Mouse (Mus musculus) CH12.LX (cell line): ENCODE results near the gene Uap1l1. TPM values are rescaled to one million over a fixed set of nuclear protein-coding genes. Genes with fewer than 3 reads are reported as not detected.
A peak's percentile ranks its signal among the peaks of the same experiment; 100 is the strongest.

Experiments used
- DNase-seq: peaks from one replicate; pipeline ENCODE4 v3.0.0-alpha.2; 2013; ENCODE audit errors: extremely low read depth
- H3K27ac ChIP-seq: 2 replicates; pipeline ENCODE4 v1.5.1; 2012; ENCODE audit warnings: low read depth, mild to moderate bottlenecking, control low read depth, moderate library complexity; ENCODE audit not compliant: insufficient read depth
- H3K27me3 ChIP-seq: replicated peaks from 2 replicates; pipeline ENCODE3; 2012; ENCODE audit warnings: inconsistent platforms
- H3K36me3 ChIP-seq, 2 experiments: replicated peaks in 1 of 2; 2 replicates each; pipeline versions ENCODE3 to v1.6.1; 2012; ENCODE audit warnings: inconsistent platforms in 1 of 2, low read length in 1 of 2, mild to moderate bottlenecking in 1 of 2, mixed read lengths in 1 of 2, moderate library complexity in 1 of 2; ENCODE audit not compliant: control insufficient read depth in 1 of 2, insufficient read depth in 1 of 2
- H3K4me1 ChIP-seq, 2 experiments: 2 replicates each; pipeline ENCODE4 v1.6.1; 2012; ENCODE audit warnings: inconsistent platforms in 1 of 2, moderate library complexity in 1 of 2; ENCODE audit not compliant: insufficient read depth in 2 of 2, control insufficient read depth in 1 of 2
- H3K4me2 ChIP-seq: 2 replicates; pipeline ENCODE4 v1.6.1; 2012; ENCODE audit warnings: low read depth, mild to moderate bottlenecking, control low read depth; ENCODE audit not compliant: poor library complexity, insufficient read depth, severe bottlenecking
- H3K4me3 ChIP-seq, 3 experiments: fragments of 150-350 bp in 1 of 3; sonication (generic) in 1 of 3; replicated peaks in 1 of 3; 2 replicates each; pipeline versions ENCODE3 to v1.5.1; 2011 to 2012; ENCODE audit warnings: low read depth in 2 of 3, low read length in 2 of 3, mild to moderate bottlenecking in 2 of 3, moderate library complexity in 2 of 3, control low read depth in 1 of 3, improper control_type of control experiment in 1 of 3, inconsistent platforms in 1 of 3, mixed read lengths in 1 of 3; ENCODE audit not compliant: poor library complexity in 1 of 3
- H3K79me2 ChIP-seq: replicated peaks from 2 replicates; pipeline ENCODE4 v1.6.1; 2012; ENCODE audit warnings: mild to moderate bottlenecking, moderate library complexity; ENCODE audit not compliant: control insufficient read depth, poor library complexity, insufficient read depth, severe bottlenecking; ENCODE audit errors: extremely low read depth
- H3K9ac ChIP-seq: 2 replicates; pipeline ENCODE4 v1.6.1; 2012; ENCODE audit warnings: low read depth, mild to moderate bottlenecking, control low read depth, moderate library complexity; ENCODE audit not compliant: insufficient read depth
- H3K9me3 ChIP-seq: replicated peaks from 2 replicates; pipeline ENCODE3; 2012; ENCODE audit warnings: low read length, inconsistent platforms, mixed read lengths
- CHD2 ChIP-seq: IDR thresholded peaks from 2 replicates; pipeline ENCODE4 v1.6.1; 2011; ENCODE audit warnings: low read length, improper control_type of control experiment
- CTCF ChIP-seq, 2 experiments: IDR thresholded peaks in 1 of 2; conservative IDR thresholded peaks in 1 of 2; 2 replicates each; pipeline ENCODE4 v1.5.1; 2011 to 2012; ENCODE audit warnings: low read depth in 2 of 2, low read length in 2 of 2, improper control_type of control experiment in 1 of 2, inconsistent platforms in 1 of 2, mild to moderate bottlenecking in 1 of 2, moderate library complexity in 1 of 2
- E2F4 ChIP-seq: IDR thresholded peaks from 2 replicates; pipeline ENCODE4 v1.6.1; 2011; ENCODE audit warnings: low read depth, low read length, improper control_type of control experiment; ENCODE audit not compliant: insufficient replicate concordance
- ELF1 ChIP-seq: IDR thresholded peaks from 2 replicates; pipeline ENCODE4 v1.6.1; 2014; ENCODE audit warnings: low read depth, mild to moderate bottlenecking, inconsistent platforms, low read length, improper control_type of control experiment
- HCFC1 ChIP-seq: IDR thresholded peaks from 2 replicates; pipeline ENCODE4 v1.6.1; 2012; ENCODE audit warnings: low read depth, mild to moderate bottlenecking, inconsistent platforms, low read length, improper control_type of control experiment
- IRF4 ChIP-seq: IDR thresholded peaks from 2 replicates; pipeline ENCODE4 v1.6.1; 2014; ENCODE audit warnings: low read depth, mild to moderate bottlenecking, inconsistent platforms, low read length, improper control_type of control experiment
- JUN ChIP-seq: IDR thresholded peaks from 2 replicates; pipeline ENCODE4 v1.6.1; 2011; ENCODE audit warnings: low read depth, mild to moderate bottlenecking, low read length, improper control_type of control experiment, moderate library complexity; ENCODE audit not compliant: insufficient read depth
- JUND ChIP-seq: conservative IDR thresholded peaks from 2 replicates; pipeline ENCODE4 v1.6.1; 2011; ENCODE audit warnings: low read depth, low read length, improper control_type of control experiment
- MAFK ChIP-seq: IDR thresholded peaks from 2 replicates; pipeline ENCODE4 v1.6.1; 2011; ENCODE audit warnings: low read length, improper control_type of control experiment; ENCODE audit not compliant: insufficient replicate concordance
- MAZ ChIP-seq: IDR thresholded peaks from 2 replicates; pipeline ENCODE4 v1.6.1; 2012; ENCODE audit warnings: low read depth, mild to moderate bottlenecking, inconsistent platforms, low read length, improper control_type of control experiment, moderate library complexity
- MEF2A ChIP-seq: IDR thresholded peaks from 2 replicates; pipeline ENCODE4 v1.6.1; 2014; ENCODE audit warnings: low read depth, mild to moderate bottlenecking, inconsistent platforms, low read length, improper control_type of control experiment, borderline replicate concordance
- MXI1 ChIP-seq: IDR thresholded peaks from 2 replicates; pipeline ENCODE4 v1.6.1; 2011; ENCODE audit warnings: mild to moderate bottlenecking, low read depth, low read length, improper control_type of control experiment
- POLR2AphosphoS2 ChIP-seq: IDR thresholded peaks from 2 replicates; pipeline ENCODE4 v1.6.1; 2011; ENCODE audit warnings: low read depth, low read length, improper control_type of control experiment
- RAD21 ChIP-seq: IDR thresholded peaks from 2 replicates; pipeline ENCODE4 v1.6.1; 2011; ENCODE audit warnings: low read depth, mild to moderate bottlenecking, low read length, improper control_type of control experiment, moderate library complexity
- SIN3A ChIP-seq: IDR thresholded peaks from 2 replicates; pipeline ENCODE4 v1.6.1; 2012; ENCODE audit warnings: low read length, improper control_type of control experiment, inconsistent platforms
- TBP ChIP-seq: conservative IDR thresholded peaks from 2 replicates; pipeline ENCODE4 v1.6.1; 2011; ENCODE audit warnings: low read depth, low read length, improper control_type of control experiment
- TCF12 ChIP-seq: IDR thresholded peaks from 2 replicates; pipeline ENCODE4 v1.6.1; 2014; ENCODE audit warnings: low read depth, mild to moderate bottlenecking, inconsistent platforms, low read length, improper control_type of control experiment
- UBTF ChIP-seq: IDR thresholded peaks from 2 replicates; pipeline ENCODE4 v1.6.1; 2012; ENCODE audit warnings: low read depth, mild to moderate bottlenecking, inconsistent platforms, low read length, improper control_type of control experiment, moderate library complexity
- USF1 ChIP-seq: IDR thresholded peaks from 2 replicates; pipeline ENCODE4 v1.6.1; 2014; ENCODE audit warnings: low read depth, mild to moderate bottlenecking, inconsistent platforms, low read length, improper control_type of control experiment
- USF2 ChIP-seq: conservative IDR thresholded peaks from 2 replicates; pipeline ENCODE4 v1.6.1; 2011; ENCODE audit warnings: low read depth, low read length, improper control_type of control experiment
- ZC3H11A ChIP-seq: IDR thresholded peaks from 2 replicates; pipeline ENCODE4 v1.6.1; 2012; ENCODE audit warnings: low read depth, mild to moderate bottlenecking, inconsistent platforms, low read length, improper control_type of control experiment
- ZNF384 ChIP-seq: IDR thresholded peaks from 2 replicates; pipeline ENCODE4 v1.6.1; 2012; ENCODE audit warnings: low read depth, low read length, improper control_type of control experiment, inconsistent platforms
- dilution Hi-C: fragments of 300-500 bp; cut with MboI; formaldehyde crosslinking; loops from 2 replicates; pipeline ENCODE4 v1.14.3; 2020; ENCODE audit warnings: low sequenced_read_pairs; ENCODE audit not compliant: extremely low pct_unique_long_range_greater_than_20kb, extremely low pct_ligation_motif_present
- in situ Hi-C: fragments of 300-500 bp; cut with MboI; formaldehyde crosslinking; loops from 3 replicates; pipeline ENCODE4 v1.14.3; 2019; ENCODE audit warnings: low sequenced_read_pairs, low pct_ligation_motif_present, low pct_unique_long_range_greater_than_20kb, mixed read lengths
- polyA plus RNA-seq: library from polyadenylated mRNA; unstranded; fragments of >175 nt; gene quantifications from 2 replicates; pipeline ENCODE4 v1.2.1, GENCODE M21; 2012; ENCODE audit warnings: low read depth; ENCODE audit not compliant: insufficient read length
- total RNA-seq, 2 experiments: library from RNA; depleted of rRNA; stranded (reverse); fragments of 300-350 nt in 1 of 2; fragments of >200 nt in 1 of 2; gene quantifications; 2 replicates each; pipeline ENCODE4 v1.2.3; 2012 to 2014

The Uap1l1 gene
- total and polyA plus RNA-seq, 3 experiments = 4.3 to 30.8 (median 14.5) TPM

DNA sequence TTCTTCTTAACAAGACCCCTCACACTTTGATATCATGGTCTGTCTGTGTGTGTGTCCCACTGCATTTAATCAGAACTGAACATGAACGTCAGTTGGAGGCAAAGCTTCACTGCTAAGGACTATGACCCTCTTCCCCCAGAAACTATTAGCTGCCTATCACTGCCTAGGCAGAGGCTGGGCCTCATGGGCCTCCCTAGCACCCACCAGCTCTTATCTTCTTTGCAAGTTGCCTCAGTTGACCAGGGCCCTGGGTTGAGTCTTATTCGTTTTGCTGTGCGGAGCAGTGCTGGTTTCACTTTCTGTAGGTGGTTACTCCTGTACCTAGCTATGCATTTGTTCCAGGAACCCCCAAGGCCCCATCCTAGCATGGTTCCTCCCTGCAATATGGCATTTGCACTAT is 4.5 kb upstream of the Uap1l1 start:
- Histone ChIP-seq H3K36me3 (peaks cover 0 to 8% of the 10 kb centered on the region in 2 experiments), H3K4me1 (peaks cover 16 to 19% of the 10 kb centered on the region in 2 experiments), H3K4me3 (no peak overlapping the region), H3K79me2 (no peaks in the 10 kb centered on the region), H3K27me3 (peaks cover 30% of the 10 kb centered on the region), H3K9me3 (no peaks in the 10 kb centered on the region), H3K9ac (peak overlapping the region; percentile 57), H3K4me2 (peak overlapping the region; percentile 37; the same call in 1 of the 2 replicates), H3K27ac (no peak overlapping the region)
- no peak for TF ChIP-seq POLR2AphosphoS2
- no peak for TF ChIP-seq HCFC1
- TF ChIP-seq MXI1 = no peak
- TF ChIP-seq CTCF (conservative IDR thresholded peaks at IDR 0.05 in 1 of 2, IDR thresholded peaks at IDR 0.05 in 1 of 2; ENCODE audit: low read depth in 2 of 2, low read length in 2 of 2) = no peak
- no peak for TF ChIP-seq USF2
- TF ChIP-seq ZNF384 = no peak
- no peak for TF ChIP-seq E2F4
- no peak for TF ChIP-seq TCF12
- TF ChIP-seq RAD21 = no peak
- no peak for TF ChIP-seq IRF4
- TF ChIP-seq MAFK = no peak
- no peak for TF ChIP-seq ZC3H11A
- no peak for TF ChIP-seq MAZ
- TF ChIP-seq SIN3A = no peak
- DNase-seq = no peak
- dilution Hi-C loops = no loop called here
- in situ Hi-C loops = loop anchor here (5.0 kb wide), 1 partner anchor 32 kb away; no protein-coding TSS in a partner anchor

DNA sequence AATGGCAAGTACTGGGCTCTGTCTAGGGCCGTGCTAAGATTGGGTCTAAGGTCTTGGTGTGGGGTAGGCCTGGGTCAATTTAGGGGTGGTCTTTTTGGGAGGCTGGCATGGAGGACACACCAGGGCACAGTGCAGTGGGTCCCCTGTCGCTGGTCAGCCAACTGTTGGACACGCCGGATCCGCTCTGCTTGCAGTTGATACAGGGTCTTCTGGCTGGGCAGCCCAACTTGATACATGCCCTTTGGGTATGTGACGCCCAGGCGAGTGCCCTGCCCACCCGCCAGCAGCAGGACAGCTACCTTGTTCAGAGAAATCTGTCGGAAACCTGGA is 756 bp downstream of the Uap1l1 start:
- Histone ChIP-seq H3K4me2 (peak overlapping the region; percentile 88; the same call in 1 of the 2 replicates), H3K27ac (no peak overlapping the region), H3K4me3 (peak overlapping the region; percentile 60 to 80 (median 69)), H3K9me3 (no peaks in the 10 kb centered on the region), H3K4me1 (peaks cover 7 to 11% of the 10 kb centered on the region in 2 experiments; a peak in 3 of 4 replicates), H3K27me3 (peaks cover 22% of the 10 kb centered on the region), H3K79me2 (no peaks in the 10 kb centered on the region), H3K36me3 (peaks cover 20 to 47% of the 10 kb centered on the region in 2 experiments), H3K9ac (peak overlapping the region; percentile 71; the same call in 1 of the 2 replicates)
- in situ Hi-C loops (loop anchor here (5.0 kb wide), 1 partner anchor 38 kb away; no protein-coding TSS in a partner anchor), dilution Hi-C loops (no loop called here)
- TF ChIP-seq TCF12 (no peak), MXI1 (no peak), JUN (no peak), ELF1 (no peak), CHD2 (no peak), MEF2A (no peak), JUND (no peak), USF1 (no peak), TBP (no peak), UBTF (no peak), HCFC1 (no peak), IRF4 (no peak)
- no peak for DNase-seq
